Mouse (Mus musculus) thymus, adult 2 months (tissue): ENCODE measurements around the gene Galnt17. TPM values are rescaled to one million over a fixed set of nuclear protein-coding genes. Genes with fewer than 3 reads are reported as not detected.

Experiments
- DNase-seq: peaks from one replicate; pipeline ENCODE4 v3.0.0; 2021
- H3K27ac ChIP-seq: fragments of 200-500 bp; 2 replicates; pipeline ENCODE4 v1.5.1; 2012; ENCODE audit warnings: low read length, control low read depth; ENCODE audit not compliant: control insufficient read depth, insufficient read depth
- H3K27me3 ChIP-seq: fragments of 200-500 bp; 2 replicates; pipeline ENCODE4 v1.6.1; 2012; ENCODE audit warnings: mild to moderate bottlenecking, low read length, moderate library complexity, mixed read lengths; ENCODE audit not compliant: control insufficient read depth, insufficient read depth
- H3K36me3 ChIP-seq: fragments of 200-500 bp; 2 replicates; pipeline ENCODE4 v1.6.1; 2012; ENCODE audit warnings: mild to moderate bottlenecking, low read length, moderate library complexity; ENCODE audit not compliant: control insufficient read depth, insufficient read depth
- H3K4me1 ChIP-seq: fragments of 200-500 bp; replicated peaks from 2 replicates; pipeline ENCODE4 v1.6.1; 2012; ENCODE audit warnings: low read length; ENCODE audit not compliant: control insufficient read depth, insufficient read depth
- H3K4me3 ChIP-seq: fragments of 200-500 bp; 2 replicates; pipeline ENCODE4 v1.5.1; 2012; ENCODE audit warnings: mild to moderate bottlenecking, low read length, control low read depth, moderate library complexity; ENCODE audit not compliant: control insufficient read depth, insufficient read depth
- CTCF ChIP-seq: fragments of 200-500 bp; IDR thresholded peaks from 2 replicates; pipeline ENCODE4 v1.5.1; 2012; ENCODE audit warnings: mild to moderate bottlenecking, control low read depth, low read length, moderate library complexity, borderline replicate concordance; ENCODE audit not compliant: control insufficient read depth, poor library complexity, insufficient read depth; ENCODE audit errors: extremely low read depth
- POLR2A ChIP-seq: fragments of 200-500 bp; IDR thresholded peaks from 2 replicates; pipeline ENCODE4 v1.6.1; 2012; ENCODE audit warnings: mild to moderate bottlenecking, low read length, control low read depth, moderate library complexity; ENCODE audit not compliant: control insufficient read depth, poor library complexity, insufficient read depth; ENCODE audit errors: extremely low read depth
- WGBS: fragments of 180-500 bp; shearing (Covaris S2); methylation state at CpG from one replicate; pipeline ENCODE4 v1.1.7; 2018; 5-methylcytosine and 5-hydroxymethylcytosine counted together
- polyA plus RNA-seq: library from polyadenylated mRNA; depleted of rRNA; stranded (reverse); fragments of >200 nt; gene quantifications from 2 replicates; pipeline ENCODE4 v1.2.3, GENCODE M21; 2012

The Galnt17 gene
- polyA plus RNA-seq, 1 experiment: 2.0 TPM

DNA sequence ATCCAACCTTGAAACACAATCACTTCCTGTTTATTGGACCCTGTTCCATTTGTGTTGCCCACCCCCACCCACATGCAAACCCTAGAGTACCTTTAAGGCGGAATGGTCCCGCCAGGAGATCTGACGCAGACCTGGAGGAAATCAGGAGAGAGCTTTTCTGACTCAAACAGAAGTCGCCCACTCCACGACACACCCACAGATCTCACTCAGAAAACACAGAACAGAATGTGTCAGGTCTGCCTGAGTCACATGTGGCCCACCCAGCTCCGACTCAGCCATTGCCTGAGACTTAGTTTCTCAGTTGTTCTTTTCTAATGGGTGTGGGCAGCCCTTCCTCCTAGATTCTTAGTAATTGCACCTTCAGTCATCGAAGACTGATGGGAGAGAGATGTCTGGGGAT is 453.9 kb downstream of the Galnt17 start:
- H3K36me3 ChIP-seq: no peaks in the 10 kb centered on the region
- DNase-seq: no peak
- no peak overlapping the region for H3K4me3 ChIP-seq
- H3K27ac ChIP-seq: no peak overlapping the region
- 73% methylated on average over 7 of the region's 7 CpGs for WGBS
- H3K4me1 ChIP-seq: no peaks in the 10 kb centered on the region
- no peak for TF ChIP-seq POLR2A
- TF ChIP-seq CTCF: no peak
- no peaks in the 10 kb centered on the region for H3K27me3 ChIP-seq

GRCm38 (mm10) chr5:130853371-130853770 is 454.9 kb downstream of the Galnt17 start:
- 1% methylated on average over 10 of the region's 10 CpGs for WGBS
- Histone ChIP-seq H3K36me3 (no peaks in the 10 kb centered on the region), H3K27ac (no peak overlapping the region), H3K27me3 (no peaks in the 10 kb centered on the region), H3K4me1 (no peaks in the 10 kb centered on the region), H3K4me3 (no peak overlapping the region)
- DNase-seq: peak; percentile 47
- TF ChIP-seq POLR2A: no peak
- TF ChIP-seq CTCF: peak; percentile 99

- Histone ChIP-seq H3K4me1 (no peaks in the 10 kb centered on the region), H3K27me3 (no peaks in the 10 kb centered on the region), H3K4me3 (no peak overlapping the region), H3K36me3 (no peaks in the 10 kb centered on the region), H3K27ac (no peak overlapping the region)
- TF ChIP-seq POLR2A (no peak), CTCF (no peak)
- no peak for DNase-seq
- WGBS: 19% methylated on average over 11 of the region's 11 CpGs
Measured at GRCm38 (mm10) chr5:130852182-130852581, 456.1 kb downstream of the Galnt17 start.

DNA sequence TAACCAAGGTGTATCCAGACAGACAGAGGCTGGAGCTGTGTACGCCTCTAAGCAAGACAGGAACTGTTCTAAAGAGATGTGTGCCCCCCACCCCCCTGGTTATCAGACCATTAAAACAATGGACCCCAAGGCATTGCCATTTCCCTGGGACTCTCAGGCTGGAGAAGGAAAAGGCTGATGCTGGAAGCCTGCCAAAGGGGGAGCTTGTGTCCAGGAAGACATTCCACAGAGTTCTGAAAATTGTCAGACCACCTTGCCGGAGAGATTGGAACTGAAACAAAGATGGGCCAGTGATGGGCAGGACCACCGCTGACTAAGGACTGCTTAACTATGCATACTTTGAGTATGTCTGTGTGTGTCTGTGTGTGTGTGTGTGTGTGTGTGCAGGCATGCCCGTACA is 458.7 kb downstream of the Galnt17 start:
- 95% methylated on average over 4 of the region's 4 CpGs for WGBS
- H3K36me3 ChIP-seq: no peaks in the 10 kb centered on the region
- TF ChIP-seq CTCF (no peak), POLR2A (no peak)

GRCm38 (mm10) chr5:130848562-130848961 is 459.7 kb downstream of the Galnt17 start:
- H3K27ac ChIP-seq: no peak overlapping the region
- TF ChIP-seq POLR2A (no peak), CTCF (no peak)
- no peak for DNase-seq
- no peaks in the 10 kb centered on the region for H3K36me3 ChIP-seq
- H3K4me3 ChIP-seq: no peak overlapping the region
- no peaks in the 10 kb centered on the region for H3K4me1 ChIP-seq
- H3K27me3 ChIP-seq: no peaks in the 10 kb centered on the region
- 88% methylated on average over 6 of the region's 6 CpGs for WGBS

More for the DNA sequence above, 458.7 kb downstream of the Galnt17 start:
- H3K27ac ChIP-seq: no peak overlapping the region
- no peaks in the 10 kb centered on the region for H3K4me1 ChIP-seq
- no peak for DNase-seq
- H3K4me3 ChIP-seq: no peak overlapping the region
- H3K27me3 ChIP-seq: no peaks in the 10 kb centered on the region

- H3K4me3 ChIP-seq: no peak overlapping the region
- H3K4me1 ChIP-seq: no peaks in the 10 kb centered on the region
- DNase-seq: no peak
- H3K27ac ChIP-seq: no peak overlapping the region
- 68% methylated on average over 2 of the region's 2 CpGs for WGBS
- no peaks in the 10 kb centered on the region for H3K36me3 ChIP-seq
- TF ChIP-seq CTCF (no peak), POLR2A (no peak)
- no peaks in the 10 kb centered on the region for H3K27me3 ChIP-seq
Measured at GRCm38 (mm10) chr5:130825797-130826196, 482.5 kb downstream of the Galnt17 start.
